Mouse (Mus musculus): ENCODE data around the gene 1700001C19Rik. TPM values are rescaled to one million over a fixed set of nuclear protein-coding genes. Genes with fewer than 3 reads are reported as not detected.

1700001C19Rik gene
- total and polyA plus RNA-seq, 3 experiments, result not detected

- Histone ChIP-seq H3K79me2 (replicated peaks; ENCODE audit: control insufficient read depth, extremely low read depth, insufficient read depth, poor library complexity, severe bottlenecking) (no peaks in the 10 kb centered on the region), H3K27me3 (replicated peaks) (peaks cover 21% of the 10 kb centered on the region), H3K4me1 (ENCODE audit: control insufficient read depth in 1 of 2, insufficient read depth in 2 of 2) (peaks cover 9 to 27% of the 10 kb centered on the region in 2 experiments), H3K27ac (ENCODE audit: insufficient read depth, low read depth) (no peak overlapping the region), H3K9ac (ENCODE audit: insufficient read depth, low read depth) (no peak overlapping the region), H3K4me2 (ENCODE audit: insufficient read depth, low read depth, poor library complexity, severe bottlenecking) (no peak overlapping the region), H3K36me3 (replicated peaks in 1 of 2; ENCODE audit: control insufficient read depth in 1 of 2, insufficient read depth in 1 of 2, low read length in 1 of 2) (no peaks in the 10 kb centered on the region), H3K9me3 (replicated peaks; ENCODE audit: low read length) (no peaks in the 10 kb centered on the region), H3K4me3 (replicated peaks in 1 of 3; ENCODE audit: low read depth in 2 of 3, low read length in 2 of 3, poor library complexity in 1 of 3) (no peak overlapping the region)
- in situ Hi-C loops (cut with MboI; ENCODE audit: low pct_ligation_motif_present, low pct_unique_long_range_greater_than_20kb, low sequenced_read_pairs) (no loop called here), dilution Hi-C loops (cut with MboI; ENCODE audit: extremely low pct_ligation_motif_present, extremely low pct_unique_long_range_greater_than_20kb, low sequenced_read_pairs) (no loop called here)
- TF ChIP-seq ZMIZ1 (IDR thresholded peaks at IDR 0.05; ENCODE audit: low read depth, low read length) (no peak), BHLHE40 (IDR thresholded peaks at IDR 0.05; ENCODE audit: low read depth, low read length) (no peak), TCF12 (IDR thresholded peaks at IDR 0.05; ENCODE audit: low read depth, low read length) (no peak), USF1 (IDR thresholded peaks at IDR 0.05; ENCODE audit: low read depth, low read length) (no peak)
- no peak for DNase-seq (ENCODE audit: extremely low read depth)
These were observed 30.5 kb upstream of the 1700001C19Rik start for GRCm38 (mm10) chr17:47467659-47468058.

GRCm38 (mm10) chr17:47466284-47466683, 29.1 kb upstream of the 1700001C19Rik start:
- Histone ChIP-seq H3K27ac (ENCODE audit: insufficient read depth, low read depth) (no peak overlapping the region), H3K79me2 (replicated peaks; ENCODE audit: control insufficient read depth, extremely low read depth, insufficient read depth, poor library complexity, severe bottlenecking) (no peaks in the 10 kb centered on the region), H3K9ac (ENCODE audit: insufficient read depth, low read depth) (no peak overlapping the region), H3K27me3 (replicated peaks) (peaks cover 17% of the 10 kb centered on the region), H3K4me3 (replicated peaks in 1 of 3; ENCODE audit: low read depth in 2 of 3, low read length in 2 of 3, poor library complexity in 1 of 3) (no peak overlapping the region), H3K36me3 (replicated peaks in 1 of 2; ENCODE audit: control insufficient read depth in 1 of 2, insufficient read depth in 1 of 2, low read length in 1 of 2) (no peaks in the 10 kb centered on the region), H3K9me3 (replicated peaks; ENCODE audit: low read length) (no peaks in the 10 kb centered on the region), H3K4me2 (ENCODE audit: insufficient read depth, low read depth, poor library complexity, severe bottlenecking) (no peak overlapping the region), H3K4me1 (ENCODE audit: control insufficient read depth in 1 of 2, insufficient read depth in 2 of 2) (peaks cover 14 to 38% of the 10 kb centered on the region in 2 experiments)
- TF ChIP-seq POLR2A (IDR thresholded peaks at IDR 0.05; ENCODE audit: low read depth, low read length) (no peak), TCF12 (IDR thresholded peaks at IDR 0.05; ENCODE audit: low read depth, low read length) (no peak), JUN (IDR thresholded peaks at IDR 0.05; ENCODE audit: insufficient read depth, low read depth, low read length) (no peak), ZC3H11A (IDR thresholded peaks at IDR 0.05; ENCODE audit: low read depth, low read length) (no peak), E2F4 (IDR thresholded peaks at IDR 0.05; ENCODE audit: insufficient replicate concordance, low read depth, low read length) (no peak), NELFE (IDR thresholded peaks at IDR 0.05; ENCODE audit: low read depth, low read length) (no peak), ZKSCAN1 (IDR thresholded peaks at IDR 0.05; ENCODE audit: borderline replicate concordance, low read depth, low read length) (no peak), MAFK (IDR thresholded peaks at IDR 0.05; ENCODE audit: insufficient replicate concordance, low read length) (no peak), CHD2 (IDR thresholded peaks at IDR 0.05; ENCODE audit: low read length) (no peak), EP300 (IDR thresholded peaks at IDR 0.05; ENCODE audit: low read length) (no peak), MYC (IDR thresholded peaks at IDR 0.05; ENCODE audit: low read depth, low read length) (no peak), GABPA (IDR thresholded peaks at IDR 0.05; ENCODE audit: insufficient replicate concordance, low read depth, low read length) (no peak), SMC3 (IDR thresholded peaks at IDR 0.05; ENCODE audit: low read depth, low read length) (no peak)
- in situ Hi-C loops (cut with MboI; ENCODE audit: low pct_ligation_motif_present, low pct_unique_long_range_greater_than_20kb, low sequenced_read_pairs), result no loop called here
- DNase-seq (ENCODE audit: extremely low read depth), result no peak
- dilution Hi-C loops (cut with MboI; ENCODE audit: extremely low pct_ligation_motif_present, extremely low pct_unique_long_range_greater_than_20kb, low sequenced_read_pairs), result no loop called here
